Mouse (Mus musculus): ENCODE data around the gene Aim2.
"Not testable (repeated sequence)": the region's sequence is repeated elsewhere in the genome, so short reads cannot be mapped to it uniquely, and the experiment has no call there.

DNA sequence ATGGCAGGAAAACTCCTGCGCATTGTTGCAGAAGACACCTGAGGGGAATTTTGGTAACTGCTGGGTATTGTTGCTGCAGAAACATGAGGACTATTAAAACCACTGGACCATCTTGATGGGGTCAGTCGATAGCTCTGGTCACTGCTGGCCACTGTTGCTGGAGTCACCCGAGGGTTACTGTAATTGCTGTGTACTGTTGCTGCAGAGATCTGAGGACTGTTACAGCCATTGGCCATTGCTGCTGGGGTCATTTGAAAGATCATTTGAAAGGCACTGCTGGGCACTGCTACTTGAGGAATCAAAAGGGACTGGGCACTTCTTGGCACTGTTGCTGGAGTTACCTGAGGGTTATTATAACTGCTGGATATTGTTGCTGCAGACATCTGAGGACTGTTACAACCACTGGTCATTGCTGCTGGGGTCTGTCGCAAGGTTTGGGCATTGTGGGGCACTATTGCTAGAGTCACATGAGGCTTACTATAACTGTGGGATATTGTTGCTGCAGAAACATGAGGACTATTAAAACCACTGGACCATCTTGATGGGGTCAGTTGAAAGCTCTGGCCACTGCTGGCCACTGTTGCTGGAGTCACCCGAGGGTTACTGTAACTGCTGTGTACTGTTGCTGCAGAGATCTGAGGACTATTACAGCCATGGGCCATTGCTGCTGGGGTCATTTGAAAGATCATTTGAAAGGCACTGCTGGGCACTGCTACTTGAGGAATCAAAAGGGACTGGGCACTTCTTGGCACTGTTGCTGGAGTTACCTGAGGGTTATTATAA is 129.9 kb downstream of the Aim2 start:
- not testable (repeated sequence) for TF ChIP-seq CTCF (IDR thresholded peaks at IDR 0.05); POLR2A (IDR thresholded peaks at IDR 0.05; ENCODE audit: insufficient read depth, low read depth, low read length); EP300 (IDR thresholded peaks at IDR 0.05; ENCODE audit: insufficient read depth, low read depth, low read length)

Data from heart, adult 2 months (tissue).